Mouse (Mus musculus): ENCODE results near the gene Lhpp.

Gene Lhpp

DNA sequence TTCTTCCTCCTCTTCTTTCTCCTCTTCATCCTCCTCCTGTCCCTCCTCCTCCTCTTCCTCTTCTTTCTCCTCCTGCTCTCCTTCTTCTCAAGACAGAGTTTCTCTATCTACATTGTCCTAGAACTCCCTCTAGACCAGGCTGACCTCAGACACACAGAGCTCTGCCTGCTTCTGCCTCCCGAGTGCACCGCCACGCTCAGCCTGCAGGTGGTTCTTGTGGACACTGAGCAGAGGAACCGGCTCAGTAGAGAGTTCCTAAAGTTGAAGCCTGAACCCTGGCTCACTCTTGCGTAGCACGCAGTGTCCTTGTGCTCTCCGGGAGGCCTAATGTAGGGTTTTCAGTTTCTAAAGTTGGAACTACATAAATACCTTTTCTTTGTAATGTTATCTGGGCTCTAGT lies 94.7 kb downstream of the Lhpp start:
- peak; percentile 23 for DNase-seq (ENCODE audit: low read depth, low spot score)

- DNase-seq (ENCODE audit: low read depth, low spot score): no peak
Observed at GRCm38 (mm10) chr7:132711579-132711978, 101.1 kb downstream of the Lhpp start.

GRCm38 (mm10) chr7:132712044-132712708 lies 101.7 kb downstream of the Lhpp start:
- no peak for DNase-seq (ENCODE audit: low read depth, low spot score)

GRCm38 (mm10) chr7:132712956-132713355 lies 102.5 kb downstream of the Lhpp start:
- no peak for DNase-seq (ENCODE audit: low read depth, low spot score)

- DNase-seq (ENCODE audit: low read depth, low spot score): no peak
Observed at GRCm38 (mm10) chr7:132713483-132714126, 103.2 kb downstream of the Lhpp start.

DNA sequence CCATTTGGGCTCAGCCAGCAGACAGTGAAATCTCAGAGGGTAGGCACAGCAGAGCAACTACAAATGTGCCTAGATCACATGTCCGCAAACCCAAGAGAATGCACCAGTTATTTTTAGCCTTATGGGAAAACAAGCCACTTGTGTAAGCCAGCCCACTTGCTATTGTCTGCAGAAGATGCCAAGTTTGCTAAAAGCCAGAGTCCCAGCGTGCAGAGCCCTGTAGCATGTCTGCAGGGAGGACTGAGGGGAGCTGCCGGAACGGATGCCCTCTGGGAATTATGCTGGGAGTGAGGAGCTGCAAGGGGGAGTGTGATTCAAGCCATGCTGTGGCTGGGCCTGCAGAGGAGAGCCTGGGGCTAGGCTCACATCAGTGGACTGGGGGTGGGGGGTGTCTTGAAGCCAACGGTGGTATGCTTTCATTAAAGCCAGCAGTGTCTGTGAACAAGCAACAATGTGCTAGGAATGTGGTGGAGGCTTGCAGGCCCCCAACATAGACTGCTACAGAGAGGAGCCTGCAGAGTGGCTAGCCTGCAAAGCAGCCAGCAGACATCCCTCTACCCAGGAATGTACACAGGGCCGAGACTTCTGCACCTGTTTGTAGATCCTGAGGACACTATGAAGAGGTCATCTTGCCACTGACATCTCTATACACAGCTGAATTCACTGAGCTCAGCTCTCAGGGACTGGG lies 103.9 kb downstream of the Lhpp start:
- peak; percentile 70 for DNase-seq (ENCODE audit: low read depth, low spot score)

- no peak for DNase-seq (ENCODE audit: low read depth, low spot score)
Observed at GRCm38 (mm10) chr7:132715259-132715658, 104.8 kb downstream of the Lhpp start.

GRCm38 (mm10) chr7:132719570-132719969 lies 109.1 kb downstream of the Lhpp start:
- DNase-seq (ENCODE audit: low read depth, low spot score): peak; percentile 56

DNA sequence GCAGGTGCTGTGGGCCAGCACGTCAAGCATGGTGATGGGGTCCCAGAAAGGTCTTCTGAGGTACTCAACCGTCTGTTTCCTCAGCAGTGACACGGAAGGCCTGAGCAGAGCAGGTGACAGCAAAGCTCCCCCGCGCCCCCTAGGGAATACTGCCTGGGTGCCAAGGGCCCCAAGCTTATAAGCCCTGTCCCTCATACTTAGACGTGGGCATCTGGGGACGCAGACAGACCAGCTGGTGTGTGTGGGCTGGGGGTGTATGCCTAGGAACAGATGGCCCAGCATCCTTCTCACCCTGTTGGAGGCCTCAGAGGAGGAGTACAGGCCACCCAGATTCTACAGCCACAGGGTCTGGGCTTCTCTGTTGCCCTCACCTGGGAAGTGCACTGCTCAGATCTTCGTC lies 110.1 kb downstream of the Lhpp start:
- no peak for DNase-seq (ENCODE audit: low read depth, low spot score)

- DNase-seq (ENCODE audit: low read depth, low spot score): no peak
Observed at GRCm38 (mm10) chr7:132722401-132723370, 112.2 kb downstream of the Lhpp start.

DNA sequence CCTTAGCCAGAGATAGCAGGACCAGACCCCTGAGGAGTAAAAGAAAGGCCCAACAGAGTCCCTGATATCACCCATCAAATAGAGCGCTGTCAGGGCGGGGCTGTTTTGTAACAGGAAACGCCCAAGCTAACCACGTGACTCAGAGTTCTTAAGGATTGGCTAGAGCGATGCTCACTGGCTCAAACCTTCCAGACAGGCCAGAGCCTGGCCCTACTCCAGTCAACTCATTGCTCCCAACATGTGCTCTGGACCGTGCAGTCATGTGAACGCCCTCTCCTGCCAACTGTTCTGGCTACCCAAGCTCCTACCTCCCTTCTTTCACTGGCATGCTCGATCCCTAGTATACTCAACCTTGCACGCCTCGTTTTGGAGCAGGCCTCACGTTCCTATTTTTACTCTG lies 113.5 kb downstream of the Lhpp start:
- DNase-seq (ENCODE audit: low read depth, low spot score): peak; percentile 86

- no peak for DNase-seq (ENCODE audit: low read depth, low spot score)
Observed at GRCm38 (mm10) chr7:132724501-132725062, 114.1 kb downstream of the Lhpp start.

GRCm38 (mm10) chr7:132726106-132726861 lies 115.8 kb downstream of the Lhpp start:
- DNase-seq (ENCODE audit: low read depth, low spot score): no peak

GRCm38 (mm10) chr7:132729093-132729831 lies 118.8 kb downstream of the Lhpp start:
- peak; percentile 50 for DNase-seq (ENCODE audit: low read depth, low spot score)

DNA sequence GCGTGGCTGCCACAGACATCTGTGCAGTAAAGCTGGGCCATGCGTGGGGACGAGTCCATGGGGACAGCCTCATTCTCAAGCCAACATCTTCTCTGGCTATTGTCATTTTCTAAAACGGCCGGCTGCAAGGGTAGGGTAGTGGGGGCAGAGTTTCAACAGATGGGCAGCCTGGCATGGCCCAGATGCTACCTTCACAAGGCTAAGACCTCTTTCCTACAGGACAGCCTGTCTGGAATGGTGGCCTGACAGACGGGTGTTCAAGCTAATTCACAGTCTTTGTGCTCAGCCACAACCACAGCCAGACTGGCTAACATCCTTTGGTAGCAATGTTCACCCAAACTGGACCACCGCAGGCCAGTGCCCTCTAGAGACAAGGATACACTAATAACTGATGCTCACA lies 120.1 kb downstream of the Lhpp start:
- DNase-seq (ENCODE audit: low read depth, low spot score): no peak

- no peak for DNase-seq (ENCODE audit: low read depth, low spot score)
Observed at GRCm38 (mm10) chr7:132731558-132731957, 121.1 kb downstream of the Lhpp start.

DNA sequence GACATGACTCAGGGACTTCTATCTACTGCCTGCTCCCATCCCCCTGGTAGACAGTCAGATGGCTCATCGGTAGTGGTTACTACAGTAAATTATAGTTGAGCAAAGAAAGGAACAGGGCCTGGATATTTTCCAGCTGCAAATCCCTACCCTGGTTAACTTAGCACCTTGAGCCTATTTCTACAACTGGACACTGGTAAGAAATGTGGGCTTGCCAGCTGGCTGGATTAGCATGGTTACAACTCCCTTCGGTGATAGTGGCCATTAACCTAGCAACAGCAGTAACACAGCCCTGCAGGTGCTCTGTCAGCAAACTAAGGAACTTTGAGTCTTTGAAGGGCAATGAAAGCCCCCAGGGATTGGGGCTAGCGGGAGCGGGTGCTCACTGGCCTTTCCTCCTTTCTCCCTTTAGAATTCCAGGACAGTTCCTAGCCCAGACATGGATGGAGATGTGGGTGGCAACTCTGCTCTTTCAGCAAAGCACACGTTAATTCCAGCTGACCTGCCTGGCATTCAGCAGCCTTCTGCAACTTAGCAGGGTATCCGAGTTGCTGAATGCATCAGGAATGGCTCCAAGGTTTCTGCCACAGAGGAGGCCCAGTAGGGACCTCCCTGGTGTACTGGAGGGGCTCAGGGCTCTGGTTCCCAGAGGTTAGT lies 121.8 kb downstream of the Lhpp start:
- DNase-seq (ENCODE audit: low read depth, low spot score): no peak

- DNase-seq (ENCODE audit: low read depth, low spot score): no peak
Observed at GRCm38 (mm10) chr7:132733521-132733920, 123.1 kb downstream of the Lhpp start.

DNA sequence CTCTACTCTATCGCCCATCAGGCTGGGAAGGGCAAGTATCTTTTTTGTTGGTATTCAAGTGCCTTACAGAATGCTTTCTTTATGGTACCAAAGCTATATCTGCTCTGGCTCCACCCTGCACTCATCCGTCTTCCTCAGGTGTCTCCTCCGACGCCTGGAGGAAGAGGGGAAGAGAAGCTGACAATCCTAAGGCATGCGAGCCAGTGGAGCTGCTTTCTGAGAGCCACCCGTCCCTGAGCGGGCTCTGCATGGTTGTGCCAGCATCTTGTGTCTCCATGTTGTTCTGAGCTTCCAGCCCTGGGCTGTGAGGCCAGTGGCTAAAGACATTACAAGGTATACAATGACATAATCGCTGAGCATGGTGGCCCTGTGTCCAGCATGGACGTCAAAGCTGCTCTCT lies 123.8 kb downstream of the Lhpp start:
- DNase-seq (ENCODE audit: low read depth, low spot score): no peak

All from 3T3-L1 (cell line).